Mouse (Mus musculus) activated CD4-positive, CD25-positive, alpha-beta regulatory T cell, adult 4 months (primary cell): ENCODE data around the gene Mybpc3. TPM values are rescaled to one million over a fixed set of nuclear protein-coding genes. Genes with fewer than 3 reads are reported as not detected.
A peak's percentile ranks its signal among the peaks of the same experiment; 100 is the strongest.

Experiments
- ATAC-seq: one replicate; pipeline ENCODE4 v1.8.0; 2017
- polyA plus RNA-seq, 2 experiments: library from polyadenylated mRNA; unstranded; fragments of 100-300 nt; shearing (Covaris generic); gene quantifications; one replicate each; pipeline ENCODE4 v1.2.1; 2017

Gene Mybpc3
- polyA plus RNA-seq = not detected

DNA sequence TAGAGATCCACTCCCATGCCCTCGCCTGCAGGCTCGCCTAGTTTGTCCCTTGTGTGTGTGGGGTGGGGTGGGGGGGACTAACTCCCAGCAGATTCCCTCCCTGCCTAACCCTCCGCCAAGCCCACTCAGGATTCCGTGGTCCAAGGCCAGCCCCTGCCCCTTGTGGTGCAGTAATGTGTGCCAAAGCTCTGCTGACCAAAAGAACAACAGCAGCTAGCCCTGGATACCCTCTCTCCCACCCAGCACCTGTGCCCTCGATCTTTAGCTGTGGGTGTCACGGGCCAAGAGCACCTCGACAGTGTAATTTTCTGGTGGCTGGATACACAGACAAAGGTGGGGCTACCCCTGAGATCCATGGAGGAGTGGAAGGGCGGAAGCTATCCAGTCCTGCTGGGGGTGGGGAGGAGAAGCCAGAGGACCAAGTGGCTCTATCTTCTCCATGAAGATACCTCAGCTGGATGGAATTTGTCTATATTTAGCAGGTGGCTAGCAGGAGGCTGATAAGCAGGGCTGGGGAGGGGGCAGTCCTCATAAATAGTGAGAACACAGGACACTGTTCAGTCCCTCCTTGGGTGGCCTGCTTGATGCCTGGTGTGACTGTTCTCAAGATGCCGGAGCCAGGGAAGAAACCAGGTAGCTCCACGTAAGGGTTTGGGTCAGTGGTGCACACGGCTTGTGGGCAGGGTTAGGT, at the start of gene Mybpc3:
Gene Mybpc3, plus strand, starts transcription at position 560 of the 691 bp plus-strand sequence.
- no peak for ATAC-seq

DNA sequence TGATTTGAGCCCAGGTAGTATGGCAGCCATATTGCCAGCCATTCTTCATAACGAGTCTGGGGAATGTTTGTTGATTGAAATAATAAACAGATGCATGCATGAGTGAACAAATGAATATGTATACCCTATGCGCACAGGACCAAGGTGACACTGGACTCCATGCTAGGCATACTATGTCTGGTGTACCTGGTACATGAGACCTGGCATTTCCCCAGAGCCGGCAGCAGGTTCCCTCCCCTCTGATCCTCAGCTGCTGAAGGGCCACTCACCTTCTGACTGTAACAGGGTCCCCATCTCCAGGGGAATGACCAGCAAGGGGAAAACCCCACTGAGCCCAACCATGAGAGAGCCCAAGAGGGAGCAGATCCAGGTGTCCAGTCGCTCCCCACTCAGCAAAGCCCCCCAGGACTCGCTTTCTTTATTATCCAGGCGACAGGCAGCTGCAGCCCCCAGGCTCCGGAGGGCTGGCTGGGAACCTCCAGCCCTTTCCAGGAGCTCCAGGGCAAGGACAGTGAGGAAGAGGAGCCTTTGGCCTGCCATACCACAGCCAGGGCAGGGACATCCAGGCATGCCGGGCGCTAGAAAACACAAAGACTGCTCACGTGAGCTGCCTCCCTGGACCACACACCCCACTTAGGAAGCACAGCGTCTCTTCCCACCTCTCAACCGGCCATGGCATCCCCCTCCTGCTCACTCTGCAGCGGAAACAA, 49.6 kb upstream of the Mybpc3 start:
- ATAC-seq = no peak

DNA sequence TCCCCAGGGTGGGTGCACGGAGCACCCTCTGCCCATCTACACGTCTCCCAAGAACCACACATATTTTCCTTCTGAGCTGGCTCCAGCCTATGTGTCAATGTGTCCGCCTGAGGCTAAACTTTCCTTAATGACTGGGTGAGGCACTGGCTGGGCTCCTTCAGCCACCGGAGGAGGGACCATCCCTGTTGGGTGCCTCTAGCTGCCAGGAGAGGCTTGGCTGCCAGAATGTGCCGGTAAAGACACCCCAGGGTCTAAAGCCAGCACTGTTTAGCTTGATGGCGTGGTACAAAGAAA, 49.1 kb upstream of the Mybpc3 start:
- no peak for ATAC-seq

DNA sequence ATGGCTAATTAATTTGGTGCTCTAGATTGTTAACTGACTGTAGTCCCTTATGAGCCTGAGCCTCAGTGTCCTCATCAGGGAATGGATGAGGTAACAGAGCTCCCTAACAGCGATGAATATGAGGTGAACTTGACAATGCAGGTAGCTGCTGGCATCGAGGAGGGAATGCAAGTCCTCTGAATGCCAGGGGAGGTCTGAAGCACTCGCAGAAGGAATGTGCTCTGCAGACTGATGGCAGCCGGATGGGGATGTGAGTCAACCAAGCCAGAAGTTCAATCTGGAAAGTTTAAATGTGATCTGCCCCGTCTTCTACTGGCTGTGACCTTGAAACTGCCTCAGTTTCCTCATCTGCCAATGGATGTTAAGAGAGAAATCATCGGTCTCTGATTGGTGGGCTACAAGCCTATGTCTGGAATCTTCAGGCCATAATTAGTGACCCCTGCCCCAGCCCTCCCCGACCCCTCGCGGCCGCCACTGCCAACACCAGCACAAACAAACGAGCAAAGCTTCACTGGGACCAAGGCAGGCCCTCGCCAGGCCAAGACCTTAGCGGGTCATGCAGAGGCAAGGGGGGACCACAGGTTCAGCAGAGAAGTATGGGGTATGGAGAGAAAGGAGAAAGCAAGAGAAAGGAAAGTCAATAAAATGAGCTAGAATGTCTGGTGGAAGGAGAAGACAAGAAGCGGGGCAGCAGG, 48.5 kb upstream of the Mybpc3 start:
- ATAC-seq = no peak

DNA sequence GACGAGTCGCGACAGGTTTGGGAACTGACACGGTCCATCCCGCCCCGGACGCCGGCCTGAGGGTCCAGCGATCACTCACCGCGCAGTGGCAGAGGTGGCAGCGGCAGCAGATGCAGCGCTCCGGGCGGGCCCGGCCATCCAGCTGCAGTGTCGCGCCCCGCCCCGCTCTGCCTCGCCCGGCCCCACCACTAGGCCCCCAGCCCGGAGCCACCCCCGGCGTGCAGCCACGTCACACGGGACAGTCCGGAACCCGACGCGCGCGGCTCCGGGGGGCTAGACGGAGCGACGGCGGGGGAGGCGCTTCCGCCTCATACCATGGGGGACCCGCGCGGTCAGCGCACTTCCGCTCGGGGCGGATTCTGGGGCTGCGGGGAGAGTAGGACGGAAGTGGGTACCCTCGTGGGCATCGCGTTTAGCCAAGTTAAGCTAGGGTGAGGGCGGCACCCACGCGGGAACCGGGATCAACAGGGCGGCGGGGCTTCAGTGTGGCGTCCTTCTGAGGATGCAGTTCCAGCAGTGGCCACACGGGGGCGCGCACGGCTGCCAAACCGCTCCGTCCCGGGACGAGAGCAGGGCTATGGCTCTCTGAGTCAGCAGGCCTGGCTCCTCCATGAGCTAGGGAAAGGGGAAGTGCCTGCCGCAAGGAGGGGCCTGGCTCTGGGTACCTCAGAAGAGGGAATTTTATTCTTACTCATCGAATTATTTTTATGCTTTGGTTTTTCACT, 47.7 kb upstream of the Mybpc3 start, which contains the start of gene Slc39a13:
Gene Slc39a13, minus strand, starts transcription at position 342 of the 725 bp plus-strand sequence.
- ATAC-seq = peak; percentile 90

DNA sequence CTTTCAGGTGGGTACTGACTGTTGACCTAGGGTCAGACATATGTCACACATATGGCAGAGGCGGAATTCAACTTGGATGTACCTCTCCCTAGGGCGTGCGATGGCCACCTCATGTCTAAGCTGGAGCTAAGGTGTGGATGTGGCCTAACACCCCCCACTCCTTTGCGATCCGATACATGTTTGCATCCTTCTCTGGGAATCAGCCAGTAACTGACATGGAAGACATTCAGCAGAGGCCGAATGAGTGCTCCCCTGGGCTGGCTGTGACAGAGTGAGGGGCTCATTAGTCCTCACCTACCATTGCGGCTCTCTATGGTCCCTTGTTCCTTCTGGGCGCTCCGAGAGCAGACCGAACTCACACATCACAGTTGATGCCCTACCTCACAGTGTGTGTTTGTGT, 46.9 kb upstream of the Mybpc3 start:
- no peak for ATAC-seq

DNA sequence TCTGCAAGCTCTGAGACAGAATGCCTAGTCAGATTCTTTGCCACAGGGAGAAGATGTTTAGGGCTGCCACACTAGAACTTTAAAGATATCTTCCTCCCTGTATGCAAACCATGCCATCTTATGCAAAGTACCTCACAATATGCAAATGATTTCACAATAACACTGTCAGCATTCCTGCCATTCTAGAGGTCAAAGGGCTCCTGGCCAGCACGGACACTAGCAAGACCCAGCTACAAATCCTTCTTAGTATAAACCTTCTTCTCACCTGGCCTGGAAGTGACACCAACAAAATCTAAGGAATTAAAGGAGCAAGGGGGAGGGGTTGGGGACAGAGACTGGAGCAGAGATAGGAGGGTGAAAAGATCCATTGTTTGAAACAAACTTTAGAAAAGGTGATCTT, 45.9 kb upstream of the Mybpc3 start:
- ATAC-seq = no peak

DNA sequence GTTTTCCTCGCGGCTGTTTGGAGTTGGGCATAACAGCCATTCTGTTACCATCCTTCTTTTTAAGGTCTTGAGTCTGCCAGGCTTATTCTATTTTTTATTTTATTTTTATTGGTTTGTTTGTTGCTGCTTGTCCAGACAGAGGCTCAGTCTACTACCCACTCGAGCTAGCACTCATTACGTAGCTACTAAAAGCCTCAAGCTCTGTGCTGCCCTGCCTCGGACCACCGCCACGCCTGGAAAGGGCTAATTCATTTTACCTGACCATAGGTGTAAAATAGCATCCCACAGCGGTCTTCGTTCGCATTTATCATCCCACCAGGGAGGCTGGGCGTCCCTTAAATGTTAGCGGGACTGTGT, 40.0 kb upstream of the Mybpc3 start:
- ATAC-seq = no peak

DNA sequence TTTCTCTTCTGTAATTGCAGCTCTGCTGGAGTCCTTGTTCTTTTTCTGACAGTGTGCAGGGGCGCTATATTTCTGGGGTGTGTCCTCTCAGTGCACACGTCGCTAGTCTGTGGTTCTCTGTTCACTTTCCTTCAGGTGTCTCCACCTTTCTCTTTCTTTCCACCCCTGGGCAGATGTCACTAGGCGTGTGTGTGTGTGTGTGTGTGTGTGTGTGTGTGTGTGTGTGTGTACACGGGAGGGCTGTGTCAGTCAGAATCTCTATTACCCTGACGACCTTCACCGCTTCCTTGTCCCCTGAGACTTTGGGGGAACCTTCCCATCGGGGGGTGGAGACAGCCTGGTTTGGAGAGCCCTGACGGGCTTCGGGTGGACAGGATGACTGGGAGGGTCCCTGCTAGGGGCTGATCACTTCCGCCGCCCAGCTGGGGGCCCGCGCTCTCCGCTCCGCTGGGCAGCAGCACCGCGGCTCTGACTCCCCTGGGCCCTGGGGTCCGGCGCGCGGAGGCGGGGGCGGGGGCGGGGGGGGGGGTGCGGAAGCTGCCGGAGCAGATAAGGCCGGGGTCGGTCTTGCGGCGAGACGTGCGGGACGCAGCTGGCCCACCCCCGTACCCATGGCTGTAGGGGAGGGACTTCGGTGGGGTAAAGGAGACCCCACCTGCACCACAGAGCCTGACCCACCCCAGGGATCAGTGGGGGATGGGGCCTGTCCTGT, 39.5 kb upstream of the Mybpc3 start:
- peak; percentile 47 for ATAC-seq

DNA sequence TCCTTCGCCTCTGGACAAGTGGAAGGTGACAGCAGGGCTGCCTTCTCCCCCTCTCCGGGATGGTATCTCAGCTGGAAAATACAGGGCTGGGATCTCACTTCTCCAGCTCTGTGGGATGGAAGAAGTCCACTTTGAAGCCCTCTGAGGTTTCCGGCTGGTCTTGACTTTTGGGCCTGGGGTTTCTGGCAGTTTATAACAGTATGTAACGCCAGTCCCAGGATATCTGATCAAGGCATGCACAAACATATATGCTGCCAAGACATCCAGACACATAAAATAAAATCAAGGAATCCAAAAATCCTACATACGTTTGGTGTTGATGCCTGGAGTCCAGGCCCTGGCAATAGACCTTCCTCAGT, 38.9 kb upstream of the Mybpc3 start:
- ATAC-seq = no peak

DNA sequence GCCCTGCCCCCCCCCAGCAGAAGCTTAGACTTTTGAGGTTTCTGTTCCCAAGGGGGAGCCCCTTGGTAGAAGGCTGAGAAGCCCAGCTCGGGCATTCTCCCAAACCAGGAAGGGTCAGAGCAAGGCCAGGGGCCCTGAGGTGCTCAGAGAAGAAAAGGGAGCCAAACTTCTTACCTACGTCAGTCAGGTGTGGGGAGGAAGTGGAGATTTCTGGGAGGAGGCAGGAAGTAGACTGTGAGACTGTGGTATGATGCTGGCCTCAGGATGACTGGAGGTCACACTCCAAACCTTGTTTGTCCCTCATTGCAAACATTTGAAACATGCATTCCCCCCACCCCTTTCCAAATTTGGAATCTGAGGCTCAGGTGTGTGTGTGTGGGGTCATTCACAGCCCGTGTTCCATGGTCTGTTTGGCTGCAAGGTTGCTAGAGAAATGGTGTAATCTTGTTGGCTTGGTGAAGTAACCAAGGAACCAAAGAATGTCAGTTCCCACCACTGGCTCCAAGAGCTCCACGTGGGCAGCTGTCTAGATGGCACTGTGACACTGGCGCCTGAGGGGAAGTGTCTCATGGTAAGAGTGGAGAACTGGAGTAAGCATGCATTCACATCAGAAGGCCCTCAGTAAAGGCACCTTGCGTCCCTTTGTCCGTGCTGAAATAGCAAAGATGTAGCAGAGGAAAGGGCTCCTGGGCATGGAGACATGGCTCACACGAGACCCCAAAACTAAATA, 37.0 kb upstream of the Mybpc3 start:
- peak; percentile 74 for ATAC-seq

DNA sequence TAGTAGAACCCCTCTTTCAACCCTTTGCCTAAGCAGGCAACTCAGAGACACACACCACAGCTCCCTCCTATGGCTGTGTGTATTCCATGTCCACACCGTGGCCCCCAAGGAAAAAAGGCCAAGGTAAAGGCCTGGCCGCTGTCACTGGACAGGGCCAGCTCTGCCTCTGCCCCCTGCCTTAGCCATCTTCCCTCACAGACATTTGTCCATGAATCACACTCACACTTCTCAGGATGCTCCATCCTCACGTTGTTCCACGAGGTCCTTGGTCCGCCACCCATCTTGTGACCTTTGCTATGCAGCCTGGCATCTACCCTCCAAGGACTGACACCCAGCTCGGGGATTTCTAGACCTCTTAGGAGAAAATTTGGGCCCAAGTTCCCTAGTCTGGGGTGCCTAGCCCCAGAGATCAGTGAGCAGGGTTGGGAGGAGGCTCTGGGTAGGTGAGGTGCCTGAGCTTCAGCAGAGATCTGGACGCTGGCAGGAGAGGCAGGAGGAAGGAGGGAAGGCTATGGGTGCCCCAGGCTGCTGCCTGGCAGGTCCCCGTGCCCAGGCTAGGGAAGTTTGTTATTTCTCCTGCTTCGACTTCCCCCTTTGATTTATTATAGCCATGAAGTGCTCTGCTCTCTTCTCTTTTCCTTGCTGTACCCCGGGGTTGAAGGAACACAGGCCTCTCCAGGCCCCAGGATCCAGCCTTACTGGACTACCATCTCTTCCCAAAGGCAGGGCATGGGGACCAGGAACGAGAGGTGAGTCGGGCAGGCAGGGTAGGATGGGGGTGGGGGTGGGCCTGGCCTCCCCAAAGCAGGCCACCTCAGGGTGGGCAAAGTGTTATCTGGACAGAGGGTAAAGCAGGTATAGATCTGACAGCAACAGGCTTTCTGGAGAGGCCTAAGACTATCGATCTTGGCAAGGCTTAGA, 35.9 kb upstream of the Mybpc3 start, which contains the start of gene Spi1:
Gene Spi1, plus strand, starts transcription at position 616 of the 921 bp plus-strand sequence.
- ATAC-seq = no peak

DNA sequence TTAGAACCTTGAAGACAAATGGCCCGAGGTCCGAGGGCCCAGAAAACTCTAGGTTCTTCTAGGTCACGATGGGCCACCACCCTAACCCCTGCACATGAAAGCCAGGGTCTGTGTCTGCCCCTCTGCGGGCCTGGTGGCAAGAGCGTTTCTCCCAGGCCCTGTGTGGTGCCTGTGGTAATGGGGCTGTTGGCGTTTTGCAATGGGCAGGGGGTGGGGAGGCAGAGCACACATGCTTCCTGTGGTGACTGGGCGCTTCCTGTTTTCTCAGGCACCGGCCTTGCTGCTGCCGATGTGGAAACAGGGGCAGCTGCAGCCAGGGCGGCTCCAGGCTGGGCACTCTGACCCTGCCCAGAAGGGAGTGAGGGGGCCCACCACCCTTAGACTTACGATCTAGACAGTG, 35.1 kb upstream of the Mybpc3 start:
- ATAC-seq = peak; percentile 74

DNA sequence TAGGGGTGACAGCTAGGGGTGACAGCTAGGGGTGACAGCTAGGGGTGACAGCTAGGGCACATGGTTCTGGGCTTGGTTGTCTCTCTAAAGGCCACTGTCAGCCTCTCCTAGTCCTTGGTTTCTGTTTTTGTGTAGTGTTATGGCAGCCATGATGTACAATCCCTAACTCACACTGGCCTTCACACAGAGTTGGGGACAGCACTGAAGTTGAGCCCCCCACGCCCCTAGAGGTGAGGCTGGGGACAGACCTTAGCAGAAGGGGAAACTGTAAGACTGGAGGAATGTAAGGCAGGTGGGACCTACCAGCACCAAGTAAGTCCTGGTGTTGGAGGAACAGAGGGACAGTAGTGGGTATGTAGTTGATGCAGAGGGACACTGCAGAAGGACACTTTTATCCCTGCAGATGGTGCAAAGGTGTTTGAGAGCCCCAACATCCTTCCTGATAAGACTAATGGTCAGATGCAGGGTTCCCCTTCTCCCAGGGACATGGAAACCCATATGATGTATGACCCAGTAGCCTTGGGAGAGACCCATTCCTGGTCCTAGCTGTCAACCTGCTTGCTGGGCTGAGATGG, 34.5 kb upstream of the Mybpc3 start:
- no peak for ATAC-seq

DNA sequence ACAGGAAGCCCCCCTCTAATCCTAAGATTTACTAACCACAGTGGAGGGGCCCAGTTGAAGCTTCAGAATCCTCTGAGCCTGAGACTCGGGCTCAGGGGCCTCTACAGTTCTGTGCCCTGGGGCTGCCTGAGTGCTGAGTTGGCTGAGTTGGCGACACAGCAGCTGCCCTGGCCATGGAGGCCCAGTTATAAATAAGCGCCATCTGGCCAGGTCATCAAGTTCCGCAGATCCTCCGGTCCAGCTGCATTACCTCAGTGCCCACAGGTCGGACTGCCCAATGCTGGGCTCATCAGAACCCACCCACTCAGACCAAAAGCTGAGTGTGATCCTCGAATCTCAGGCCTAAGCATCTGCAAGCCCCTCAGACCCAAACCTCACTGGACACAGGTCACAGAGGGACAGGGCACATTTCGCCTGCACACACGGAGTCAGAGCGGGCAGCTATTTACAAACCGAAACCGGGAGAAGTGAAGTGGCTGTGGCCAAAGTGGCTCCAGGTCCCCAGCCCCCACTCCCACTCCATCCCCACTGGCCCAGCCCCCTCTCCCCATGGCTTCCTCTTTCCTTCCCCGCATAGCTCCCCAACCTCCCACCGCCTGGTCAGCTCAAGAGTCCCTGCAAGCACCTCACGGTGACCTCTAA, 33.6 kb upstream of the Mybpc3 start:
- ATAC-seq = no peak

DNA sequence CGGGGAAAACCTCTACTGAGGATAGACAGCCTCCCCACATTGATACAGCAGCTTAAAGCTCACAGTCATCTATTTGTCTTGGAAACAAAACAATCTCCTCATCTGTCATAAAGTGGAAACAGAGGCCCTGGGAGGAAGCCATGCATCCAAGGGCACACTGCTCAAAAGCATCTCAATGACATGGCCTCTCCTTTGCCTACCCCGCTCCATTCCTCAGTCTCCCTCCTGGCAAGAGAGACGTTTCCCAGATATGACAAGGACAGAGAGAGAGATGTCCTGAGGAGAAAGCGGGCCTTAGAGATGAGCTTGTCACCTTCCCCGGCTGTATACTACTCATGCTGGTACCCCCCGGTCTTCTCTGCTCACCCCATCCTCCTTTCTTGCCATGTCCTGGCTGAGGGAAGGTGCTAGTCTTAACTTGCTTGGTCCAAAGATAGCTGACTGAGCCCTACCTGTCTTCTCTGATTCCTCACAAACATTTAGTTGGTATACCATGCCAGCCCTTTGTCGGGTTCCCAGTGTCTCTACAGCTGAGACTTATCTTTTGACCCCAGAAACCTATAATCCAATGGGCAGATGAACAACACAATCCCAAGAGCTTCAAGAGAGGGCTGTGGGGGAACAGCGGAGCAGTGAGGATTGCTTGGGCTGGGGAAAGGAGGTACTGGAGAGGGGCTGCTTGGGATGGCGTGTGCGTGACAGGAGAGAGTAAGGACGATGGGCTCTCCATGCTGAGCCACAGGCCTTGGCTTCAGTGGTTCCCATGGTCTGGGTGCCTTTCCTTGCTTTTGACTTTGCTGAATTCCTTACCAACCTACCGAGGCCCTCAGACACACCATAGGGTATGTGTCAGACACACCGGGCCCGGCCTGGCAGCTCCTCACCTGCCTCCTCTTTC, 32.2 kb upstream of the Mybpc3 start:
- no peak for ATAC-seq

DNA sequence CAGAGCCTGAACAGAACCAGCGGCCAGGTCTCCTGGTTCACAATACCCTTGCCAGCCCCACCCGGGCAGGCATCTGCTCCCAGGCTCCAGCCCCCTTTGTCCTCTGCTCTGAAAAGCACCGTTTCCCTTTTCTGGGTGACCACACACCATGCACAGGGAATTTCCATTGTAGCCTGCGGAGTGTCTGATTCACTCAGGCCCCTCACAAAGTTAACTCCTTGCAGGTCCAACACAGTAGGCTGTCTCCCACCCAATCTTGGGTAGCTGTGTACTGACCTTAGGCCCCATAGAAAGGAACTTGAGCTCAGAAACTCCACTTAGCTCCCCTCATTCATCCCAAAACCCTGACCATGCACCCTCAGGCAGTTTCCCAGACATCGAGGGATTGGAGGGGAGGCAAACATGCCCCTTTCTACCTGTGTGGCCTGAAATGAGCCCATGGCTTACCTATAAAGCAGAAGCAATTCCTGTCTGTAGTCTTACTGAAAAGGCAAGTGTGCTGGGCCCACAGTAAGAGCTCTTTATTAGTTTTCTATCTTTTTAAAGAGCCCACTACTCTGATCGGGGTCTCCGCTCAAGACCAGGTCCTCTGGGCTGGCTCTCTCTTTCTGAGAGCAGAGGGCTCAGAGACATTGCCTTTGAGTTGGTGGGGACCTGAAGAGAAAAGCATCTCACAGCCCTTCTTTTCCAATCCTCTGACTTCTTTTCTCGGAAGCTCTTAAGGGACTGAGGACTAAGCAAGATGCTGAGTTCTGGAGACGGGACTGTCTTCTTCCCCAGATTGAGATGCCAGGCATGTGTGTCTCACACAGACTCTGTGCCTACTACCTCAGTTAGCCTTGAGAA, 31.3 kb upstream of the Mybpc3 start:
- no peak for ATAC-seq

DNA sequence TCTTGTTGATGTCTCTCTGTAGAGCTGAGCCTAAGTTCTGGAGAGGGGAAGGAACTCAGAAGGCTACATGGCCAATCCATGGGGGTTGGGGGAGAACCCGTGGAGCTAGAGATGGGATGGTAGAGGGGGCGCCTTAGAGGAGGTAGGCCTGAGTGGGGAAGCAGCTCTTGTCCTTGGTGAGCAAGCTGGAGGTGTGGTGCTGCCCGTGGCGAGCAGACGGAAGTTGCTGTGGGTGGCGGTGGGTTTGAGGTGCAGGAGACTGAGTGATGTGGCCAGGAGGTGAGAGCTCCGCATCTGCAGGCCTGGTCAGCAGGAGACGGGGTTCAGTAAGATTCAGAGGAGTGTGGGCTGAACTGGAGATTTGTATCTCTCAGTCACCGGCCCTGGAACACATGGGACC, 30.5 kb upstream of the Mybpc3 start:
- no peak for ATAC-seq
